Mouse (Mus musculus) intestine, postnatal 0 days (tissue): ENCODE results near the gene Rufy4. TPM values are rescaled to one million over a fixed set of nuclear protein-coding genes. Genes with fewer than 3 reads are reported as not detected.

Experiments used
- ATAC-seq: fragments of 200-750 bp; cut with Nextera tagmentation; 2 replicates; pipeline ENCODE4 v1.8.0; 2017; ENCODE audit warnings: mild to moderate bottlenecking, moderate TSS enrichment, moderate library complexity
- H3K27ac ChIP-seq: fragments of 300-500 bp; sonication (generic); 2 replicates; pipeline ENCODE4 v1.5.1; 2014; ENCODE audit warnings: mild to moderate bottlenecking, low read depth, low read length, moderate library complexity
- H3K27me3 ChIP-seq: fragments of 300-500 bp; sonication (generic); replicated peaks from 2 replicates; pipeline ENCODE4 v1.6.1; 2014; ENCODE audit warnings: low read length, mixed read lengths; ENCODE audit not compliant: control insufficient read depth, insufficient read depth
- H3K36me3 ChIP-seq: fragments of 300-500 bp; sonication (generic); 2 replicates; pipeline ENCODE4 v1.6.1; 2014; ENCODE audit warnings: mild to moderate bottlenecking, moderate library complexity; ENCODE audit not compliant: control insufficient read depth, insufficient read depth
- H3K4me1 ChIP-seq: fragments of 300-500 bp; sonication (generic); replicated peaks from 2 replicates; pipeline ENCODE4 v1.6.1; 2014; ENCODE audit warnings: antibody characterized with exemption, low read length, mixed read lengths; ENCODE audit not compliant: control insufficient read depth, insufficient read depth
- H3K4me2 ChIP-seq: fragments of 300-500 bp; sonication (generic); replicated peaks from 2 replicates; pipeline ENCODE4 v1.6.1; 2014; ENCODE audit warnings: low read depth, mild to moderate bottlenecking, moderate library complexity
- H3K4me3 ChIP-seq: fragments of 300-500 bp; sonication (generic); 2 replicates; pipeline ENCODE4 v1.5.1; 2014; ENCODE audit warnings: low read depth, low read length
- H3K9ac ChIP-seq: fragments of 300-500 bp; sonication (generic); 2 replicates; pipeline ENCODE4 v1.6.1; 2014; ENCODE audit warnings: mild to moderate bottlenecking, low read depth, low read length
- H3K9me3 ChIP-seq: fragments of 300-500 bp; sonication (generic); 2 replicates; pipeline ENCODE4 v1.6.1; 2016; ENCODE audit warnings: mixed run types; ENCODE audit not compliant: control insufficient read depth
- CTCF ChIP-seq: sonication (generic); IDR thresholded peaks from 2 replicates; pipeline ENCODE4 v1.5.1; 2016; ENCODE audit warnings: low read depth, mild to moderate bottlenecking, control low read depth, antibody characterized with exemption, moderate library complexity
- WGBS: fragments of 180-500 bp; shearing (Covaris S2); extraction: QIAGEN DNeasy Blood & Tissue Kit; methylation state at CpG from one replicate; pipeline ENCODE4 v1.1.7; 2014; 5-methylcytosine and 5-hydroxymethylcytosine counted together
- polyA plus RNA-seq: library from polyadenylated mRNA; unstranded; fragments of >200 nt; fragmentation: Nextera tagmentation; extraction: Ambion mirVana; gene quantifications from 2 replicates; pipeline ENCODE4 v1.2.1, GENCODE M21; 2015

Gene Rufy4
- polyA plus RNA-seq, 1 experiment from 2014 or later = not detected

- ATAC-seq = no peak
- no peak overlapping the region for H3K9ac ChIP-seq
- H3K4me2 ChIP-seq = no peak overlapping the region
- no peaks in the 10 kb centered on the region for H3K36me3 ChIP-seq
- no peaks in the 10 kb centered on the region for H3K9me3 ChIP-seq
- H3K27ac ChIP-seq = no peak overlapping the region
- H3K4me3 ChIP-seq = no peak overlapping the region
- 66% methylated on average over 2 of the region's 2 CpGs for WGBS
- no peaks in the 10 kb centered on the region for H3K27me3 ChIP-seq
- no peaks in the 10 kb centered on the region; the same call in 1 of the 2 replicates for H3K4me1 ChIP-seq
- TF ChIP-seq CTCF = peak; percentile 50
Observed at GRCm38 (mm10) chr1:74183006-74183405, 57.7 kb downstream of the Rufy4 start.

- ATAC-seq = no peak
Observed at GRCm38 (mm10) chr1:74190471-74190870, 65.1 kb downstream of the Rufy4 start.

GRCm38 (mm10) chr1:74192711-74193110 is 67.4 kb downstream of the Rufy4 start:
- WGBS = 61% methylated on average over 2 of the region's 2 CpGs
- no peak for TF ChIP-seq CTCF
- ATAC-seq = no peak

More at GRCm38 (mm10) chr1:74190471-74190870, 65.1 kb downstream of the Rufy4 start:
- H3K36me3 ChIP-seq = no peaks in the 10 kb centered on the region
- no peaks in the 10 kb centered on the region for H3K9me3 ChIP-seq
- no peak overlapping the region for H3K4me3 ChIP-seq
- no peak overlapping the region for H3K4me2 ChIP-seq
- 93% methylated on average over 7 of the region's 7 CpGs for whole genome bisulfite sequencing
- no peak for TF ChIP-seq CTCF
- H3K27ac ChIP-seq = no peak overlapping the region
- no peaks in the 10 kb centered on the region for H3K27me3 ChIP-seq
- H3K9ac ChIP-seq = no peak overlapping the region
- no peaks in the 10 kb centered on the region for H3K4me1 ChIP-seq

GRCm38 (mm10) chr1:74194445-74194844 is 69.1 kb downstream of the Rufy4 start, which contains the start of gene Cxcr1:
TSS of gene Cxcr1 (minus strand) at chr1:74194631.
- no peak for TF ChIP-seq CTCF
- H3K36me3 ChIP-seq = no peaks in the 10 kb centered on the region
- 56% methylated on average over 8 of the region's 8 CpGs for WGBS
- no peak within 1 kb of the TSS for H3K4me2 ChIP-seq
- no peak within 1 kb of the TSS for H3K27ac ChIP-seq
- no peak within 1 kb of the TSS for H3K4me3 ChIP-seq
- no peaks in the 10 kb centered on the region for H3K27me3 ChIP-seq
- H3K9me3 ChIP-seq = no peaks in the 10 kb centered on the region
- ATAC-seq = no peak
- peaks cover 3% of the 10 kb centered on the region; the same call in 1 of the 2 replicates for H3K4me1 ChIP-seq
- H3K9ac ChIP-seq = no peak within 1 kb of the TSS

More at GRCm38 (mm10) chr1:74192711-74193110, 67.4 kb downstream of the Rufy4 start:
- Histone ChIP-seq H3K4me2 (no peak overlapping the region), H3K4me1 (peaks cover 3% of the 10 kb centered on the region; the same call in 1 of the 2 replicates), H3K27me3 (no peaks in the 10 kb centered on the region), H3K9ac (no peak overlapping the region), H3K9me3 (no peaks in the 10 kb centered on the region), H3K27ac (no peak overlapping the region), H3K36me3 (no peaks in the 10 kb centered on the region), H3K4me3 (no peak overlapping the region)

- peaks cover 4% of the 10 kb centered on the region; the same call in 1 of the 2 replicates for H3K4me1 ChIP-seq
- H3K4me2 ChIP-seq = peak overlapping the region; percentile 51
- no peaks in the 10 kb centered on the region for H3K27me3 ChIP-seq
- peak overlapping the region; percentile 68; the same call in 1 of the 2 replicates for H3K27ac ChIP-seq
- no peaks in the 10 kb centered on the region for H3K9me3 ChIP-seq
- H3K9ac ChIP-seq = no peak overlapping the region
- TF ChIP-seq CTCF = peak; percentile 84
- H3K4me3 ChIP-seq = no peak overlapping the region
- 39% methylated on average over 7 of the region's 7 CpGs for WGBS
- H3K36me3 ChIP-seq = no peaks in the 10 kb centered on the region
- no peak for ATAC-seq
Observed at GRCm38 (mm10) chr1:74195961-74196360, 70.6 kb downstream of the Rufy4 start.

GRCm38 (mm10) chr1:74196621-74197419 is 71.5 kb downstream of the Rufy4 start:
- TF ChIP-seq CTCF = no peak
- H3K4me3 ChIP-seq = no peak overlapping the region
- 40% methylated on average over 17 of the region's 17 CpGs for WGBS
- H3K27ac ChIP-seq = peak overlapping the region; percentile 68
- peaks cover 6% of the 10 kb centered on the region; the same call in 1 of the 2 replicates for H3K4me1 ChIP-seq
- no peaks in the 10 kb centered on the region for H3K27me3 ChIP-seq
- no peak overlapping the region for H3K9ac ChIP-seq
- H3K9me3 ChIP-seq = no peaks in the 10 kb centered on the region
- H3K4me2 ChIP-seq = peak overlapping the region; percentile 51
- peak; percentile 86 for ATAC-seq
- H3K36me3 ChIP-seq = no peaks in the 10 kb centered on the region

Other genes starting within 250 kb of the Rufy4 start
- 20.0 and 21.5 TPM in 2 replicates for gene Tns1, start 1.1 kb upstream of the Rufy4 start, polyA plus RNA-seq
- 0.07 TPM in 2 replicates for gene Cxcr2, start 28.4 kb downstream of the Rufy4 start, polyA plus RNA-seq
- not detected in 2 replicates for gene Cxcr1, start 69.1 kb downstream of the Rufy4 start, polyA plus RNA-seq
- gene Arpc2, start 110.5 kb downstream of the Rufy4 start, polyA plus RNA-seq = 528 and 529 TPM in 2 replicates
- 0.78 and 0.93 TPM in 2 replicates for gene Gpbar1, start 153.0 kb downstream of the Rufy4 start, polyA plus RNA-seq
- 130 and 136 TPM in 2 replicates for gene Aamp, start 159.2 kb downstream of the Rufy4 start, polyA plus RNA-seq
- 103 and 107 TPM in 2 replicates for gene Pnkd, start 159.4 kb downstream of the Rufy4 start, polyA plus RNA-seq
- 47.4 and 49.1 TPM in 2 replicates for gene Tmbim1, start 180.1 kb downstream of the Rufy4 start, polyA plus RNA-seq
- gene Catip, start 236.6 kb downstream of the Rufy4 start, polyA plus RNA-seq = 0.25 and 0.33 TPM in 2 replicates
- gene Slc11a1, start 249.7 kb downstream of the Rufy4 start, polyA plus RNA-seq = 3.8 and 4.3 TPM in 2 replicates